Mouse (Mus musculus): ENCODE measurements at regions not wholly inside any gene's neighbourhood (a gene's known extent, or its start where the extent isn't known, plus 50 kb on each side); places are given as distances from the start of the nearest gene placed in this dataset.

DNA sequence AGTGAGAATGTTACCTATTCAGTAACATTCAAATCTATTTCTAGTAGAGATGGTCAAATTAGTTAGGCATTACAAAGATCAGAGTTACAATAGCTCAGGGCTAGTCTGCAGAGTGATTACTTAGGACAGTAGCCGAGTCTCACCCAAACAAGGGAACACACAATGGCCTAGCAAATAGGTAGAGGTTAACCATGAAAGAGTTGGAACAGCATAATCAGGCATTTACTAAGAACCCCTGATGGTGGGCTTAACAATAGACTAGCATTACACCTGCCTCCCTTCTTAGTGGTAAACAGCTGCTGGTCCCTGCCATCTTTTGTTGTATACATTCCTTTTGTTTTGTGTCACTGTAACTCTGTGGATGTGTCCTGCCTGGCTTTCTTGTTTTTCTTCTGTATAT lies 193.8 kb upstream of the Spin1 start:
- no peak for TF ChIP-seq POLR2A (IDR thresholded peaks at IDR 0.05; ENCODE audit: extremely low read depth, insufficient read depth, low read length)
- TF ChIP-seq CTCF (IDR thresholded peaks at IDR 0.05; ENCODE audit: extremely low read depth, insufficient read depth, low read length) = no peak
